Mouse (Mus musculus): Measurements from ENCODE around the gene Slc2a13.

DNA sequence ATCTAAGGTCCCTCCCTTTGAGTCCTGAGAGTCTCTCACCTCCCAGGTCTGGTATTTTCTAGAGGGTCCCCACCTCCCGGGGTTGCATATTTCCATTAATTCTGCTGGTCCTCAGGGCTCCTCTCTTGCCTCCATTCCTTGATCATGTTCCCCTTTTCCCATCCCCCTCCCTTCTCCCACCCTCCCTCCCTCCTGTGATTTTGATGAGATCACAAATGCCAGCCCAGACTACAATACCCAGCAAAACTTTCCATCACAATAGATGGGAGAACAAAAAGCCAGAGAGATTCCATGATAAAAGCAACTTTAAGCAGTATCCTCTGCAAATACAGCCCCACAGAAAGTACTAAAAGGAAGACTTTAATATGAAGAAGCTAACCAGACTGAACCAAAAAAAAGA lies 309.1 kb downstream of the Slc2a13 start:
- TF ChIP-seq POLR2A (IDR thresholded peaks at IDR 0.05; ENCODE audit: borderline replicate concordance, low read depth, low read length) (no peak), CTCF (IDR thresholded peaks at IDR 0.05; ENCODE audit: low read depth, low read length) (no peak)
